Comparison of ENCODE assay signal across 8 mouse cellular contexts in genomic region chr13:53067949-53068348, GRCm38 (mm10).
A peak's percentile ranks its signal among the peaks of the same experiment; 100 is the strongest.
DNase-seq lines count a peak whose midpoint lies in the region; ATAC-seq and TF ChIP-seq lines count a peak whose summit lies in the region.

No protein-coding gene starts in this region.

- H3K4me2 ChIP-seq in forebrain, embryonic 13.5 days: no peak overlapping the region
- H3K4me2 ChIP-seq in intestine, postnatal 0 days (replicated peaks; ENCODE audit: low read depth): no peak overlapping the region

- no peak overlapping the region for H3K27ac ChIP-seq in forebrain, embryonic 13.5 days
- no peak overlapping the region for H3K27ac ChIP-seq in intestine, postnatal 0 days (ENCODE audit: low read depth, low read length)

- DNase-seq in left cerebral cortex, postnatal 4 days: peak; percentile 51
- DNase-seq in left cerebral cortex, adult 18-20 months (ENCODE audit: low spot score in 2 of 2): no peak
- DNase-seq in gastrocnemius, postnatal 10 days: peak; percentile 63
- DNase-seq in kidney, postnatal 10 days: peak; percentile 83
- peak; percentile 89 for DNase-seq in skeletal muscle tissue, adult 2 months (ENCODE audit: low read depth, low spot score)

- H3K27me3 ChIP-seq in forebrain, embryonic 13.5 days: no peaks in the 10 kb centered on the region
- H3K27me3 ChIP-seq in intestine, postnatal 0 days (replicated peaks; ENCODE audit: control insufficient read depth, insufficient read depth, low read length): no peaks in the 10 kb centered on the region

- no peak overlapping the region for H3K4me3 ChIP-seq in forebrain, embryonic 13.5 days
- no peak overlapping the region for H3K4me3 ChIP-seq in intestine, postnatal 0 days (ENCODE audit: low read depth, low read length)

- no peaks in the 10 kb centered on the region for H3K9me3 ChIP-seq in forebrain, embryonic 13.5 days (replicated peaks)
- H3K9me3 ChIP-seq in intestine, postnatal 0 days (ENCODE audit: control insufficient read depth): no peaks in the 10 kb centered on the region

- no peak for TF ChIP-seq CTCF in intestine, postnatal 0 days (IDR thresholded peaks at IDR 0.05; ENCODE audit: low read depth)

- no peaks in the 10 kb centered on the region for H3K36me3 ChIP-seq in forebrain, embryonic 13.5 days (ENCODE audit: poor library complexity, severe bottlenecking)
- H3K36me3 ChIP-seq in intestine, postnatal 0 days (ENCODE audit: control insufficient read depth, insufficient read depth): no peaks in the 10 kb centered on the region

- ATAC-seq in forebrain, embryonic 13.5 days: no peak
- no peak for ATAC-seq in granulocyte monocyte progenitor cell, adult 5-6 weeks (replicated peaks; ENCODE audit: poor library complexity, severe bottlenecking)
- no peak for ATAC-seq in intestine, postnatal 0 days

- 77% methylated on average over 11 of the region's 11 CpGs for WGBS in forebrain, embryonic 13.5 days
- 79% methylated on average over 11 of the region's 11 CpGs for WGBS in intestine, postnatal 0 days

- intact Hi-C loops in left cerebral cortex, postnatal 4 days (cut with DNase I): no loop called here

- H3K4me1 ChIP-seq in forebrain, embryonic 13.5 days: no peaks in the 10 kb centered on the region
- H3K4me1 ChIP-seq in intestine, postnatal 0 days (replicated peaks; ENCODE audit: control insufficient read depth, insufficient read depth, low read length): no peaks in the 10 kb centered on the region

- H3K9ac ChIP-seq in forebrain, embryonic 13.5 days: no peak overlapping the region
- H3K9ac ChIP-seq in intestine, postnatal 0 days (ENCODE audit: low read depth, low read length): no peak overlapping the region

Comparison
In these comparisons a context has a peak if more than half of its experiments do, and no peak if none do; other contexts are left out.
1. DNase-seq: peak in left cerebral cortex, postnatal 4 days (single experiment), gastrocnemius, postnatal 10 days (single experiment), kidney, postnatal 10 days (single experiment) and skeletal muscle tissue, adult 2 months (single experiment); none in left cerebral cortex, adult 18-20 months (0 of 2).